Mouse (Mus musculus): ENCODE results near the gene Tmem199.

GRCm38 (mm10) chr11:78509148-78509547 is 2.8 kb downstream of the Tmem199 start:
- TF ChIP-seq ZC3H11A (IDR thresholded peaks at IDR 0.05; ENCODE audit: borderline replicate concordance, low read depth, low read length) (no peak), CHD2 (IDR thresholded peaks at IDR 0.05; ENCODE audit: low read depth, low read length) (no peak), MAFK (IDR thresholded peaks at IDR 0.05; ENCODE audit: insufficient read depth, low read depth, low read length) (no peak)
